Mouse (Mus musculus) myocyte (in vitro differentiated cells): ENCODE measurements around the gene 9930111J21Rik1.

Source experiments
- E2F4 ChIP-seq: IDR thresholded peaks from one replicate; pipeline ENCODE4 v1.6.1; 2011; ENCODE audit warnings: mild to moderate bottlenecking, control low read depth, moderate library complexity; ENCODE audit not compliant: insufficient read depth
- MAX ChIP-seq: IDR thresholded peaks from one replicate; pipeline ENCODE4 v1.6.1; 2011; ENCODE audit warnings: low read depth, mild to moderate bottlenecking, control low read depth
- MYOG ChIP-seq, 3 experiments: IDR thresholded peaks; one replicate each; pipeline ENCODE4 v1.6.1; 2011; ENCODE audit warnings: control low read depth in 2 of 3, low read depth in 2 of 3, mild to moderate bottlenecking in 2 of 3; ENCODE audit not compliant: insufficient read length in 2 of 3, control insufficient read depth in 1 of 3, insufficient read depth in 1 of 3
- POLR2A ChIP-seq: IDR thresholded peaks from one replicate; pipeline ENCODE4 v1.6.1; 2011; ENCODE audit warnings: low read depth, mild to moderate bottlenecking, control low read depth, moderate library complexity; ENCODE audit not compliant: insufficient read length
- TCF3 ChIP-seq: IDR thresholded peaks from one replicate; pipeline ENCODE4 v1.6.1; 2011; ENCODE audit warnings: low read depth, control low read depth; ENCODE audit not compliant: insufficient read length

DNA sequence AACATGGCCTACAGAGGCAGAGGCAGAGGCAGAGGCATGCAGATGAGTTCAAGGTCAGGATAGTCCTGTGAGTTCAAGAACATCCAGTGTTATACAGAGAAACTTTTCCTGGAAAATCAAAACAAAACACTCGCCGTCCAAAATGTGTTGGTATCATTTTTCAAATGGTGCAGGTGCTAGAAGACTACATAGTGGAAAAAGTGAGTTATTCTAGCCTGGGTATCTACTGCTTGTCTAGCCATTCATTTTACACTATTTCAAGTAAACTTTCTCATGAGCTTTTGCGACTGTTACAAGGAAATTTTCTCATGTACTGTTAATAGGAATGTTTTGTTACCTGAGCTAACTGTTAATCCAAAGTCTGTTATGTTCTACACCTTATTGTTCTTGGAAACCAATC is 60.8 kb downstream of the 9930111J21Rik1 start:
- TF ChIP-seq POLR2A (no peak), TCF3 (no peak), E2F4 (no peak), MAX (no peak), MYOG (IDR thresholded peaks at IDR 0.05; ENCODE audit: control insufficient read depth in 1 of 3, insufficient read depth in 1 of 3, insufficient read length in 2 of 3, low read depth in 2 of 3) (no peak)
